Mouse (Mus musculus) heart, embryonic 16.5 days (tissue): Measurements from ENCODE around the gene Hdac7. TPM values are rescaled to one million over a fixed set of nuclear protein-coding genes. Genes with fewer than 3 reads are reported as not detected.

Experiments used
- ATAC-seq: fragments of 200-750 bp; cut with Nextera tagmentation; replicated peaks from 2 replicates; pipeline ENCODE4 v1.8.0; 2017; ENCODE audit warnings: moderate number of reproducible peaks; ENCODE audit not compliant: insufficient read depth, low FRiP score; ENCODE audit errors: extremely low read depth
- H3K27ac ChIP-seq: fragments of 300-500 bp; sonication (generic); 2 replicates; pipeline ENCODE4 v1.5.1; 2014; ENCODE audit warnings: mild to moderate bottlenecking, low read length, control low read depth, moderate library complexity
- H3K27me3 ChIP-seq: fragments of 300-500 bp; sonication (generic); 2 replicates; pipeline ENCODE4 v1.6.1; 2014; ENCODE audit warnings: low read length, mixed read lengths; ENCODE audit not compliant: control insufficient read depth, insufficient read depth
- H3K36me3 ChIP-seq: fragments of 300-500 bp; sonication (generic); 2 replicates; pipeline ENCODE4 v1.6.1; 2014; ENCODE audit not compliant: control insufficient read depth, insufficient read depth
- H3K4me1 ChIP-seq: fragments of 300-500 bp; sonication (generic); 2 replicates; pipeline ENCODE4 v1.6.1; 2014; ENCODE audit warnings: low read length, mixed read lengths; ENCODE audit not compliant: control insufficient read depth, insufficient read depth
- H3K4me2 ChIP-seq: fragments of 300-500 bp; sonication (generic); 2 replicates; pipeline ENCODE4 v1.6.1; 2014; ENCODE audit warnings: low read depth, mild to moderate bottlenecking, control low read depth, low read length
- H3K4me3 ChIP-seq: fragments of 300-500 bp; sonication (generic); 2 replicates; pipeline ENCODE4 v1.5.1; 2014; ENCODE audit warnings: mild to moderate bottlenecking, control low read depth, low read length
- H3K9ac ChIP-seq: fragments of 300-500 bp; sonication (generic); 2 replicates; pipeline ENCODE4 v1.6.1; 2014; ENCODE audit warnings: low read length, control low read depth
- H3K9me3 ChIP-seq: fragments of 300-500 bp; sonication (generic); replicated peaks from 2 replicates; pipeline ENCODE4 v1.6.1; 2016; ENCODE audit warnings: low read length; ENCODE audit not compliant: control insufficient read depth
- WGBS: fragments of 180-500 bp; shearing (Covaris S2); extraction: QIAGEN DNeasy Blood & Tissue Kit; methylation state at CpG from one replicate; pipeline ENCODE4 v1.1.7; 2014; 5-methylcytosine and 5-hydroxymethylcytosine counted together
- polyA plus RNA-seq: library from polyadenylated mRNA; unstranded; fragments of >200 nt; fragmentation: Nextera tagmentation; extraction: Ambion mirVana; gene quantifications from 2 replicates; pipeline ENCODE4 v1.2.1, GENCODE M21; 2015

Hdac7 gene
- polyA plus RNA-seq, 1 experiment from 2014 or later = 31.7 TPM

- Histone ChIP-seq H3K27me3 (no peaks in the 10 kb centered on the region), H3K4me2 (0 out of 2 replicates have a peak overlapping the region, but pooled peaks have one; percentile 2), H3K9ac (no peak overlapping the region; the same call in 1 of the 2 replicates), H3K36me3 (no peaks in the 10 kb centered on the region), H3K27ac (peak overlapping the region; percentile 69), H3K4me3 (no peak overlapping the region), H3K9me3 (no peaks in the 10 kb centered on the region), H3K4me1 (peaks cover 41% of the 10 kb centered on the region)
- no peak for ATAC-seq
- 84% methylated on average over 1 of the region's 1 CpGs for WGBS
These were observed 3.5 kb downstream of the Hdac7 start for GRCm38 (mm10) chr15:97840781-97841180.

- Histone ChIP-seq H3K4me2 (0 out of 2 replicates have a peak overlapping the region, but pooled peaks have one; percentile 2), H3K4me3 (no peak overlapping the region), H3K4me1 (peaks cover 41% of the 10 kb centered on the region), H3K27ac (peak overlapping the region; percentile 70), H3K27me3 (no peaks in the 10 kb centered on the region), H3K9ac (0 out of 2 replicates have a peak overlapping the region, but pooled peaks have one; percentile 11), H3K36me3 (no peaks in the 10 kb centered on the region), H3K9me3 (no peaks in the 10 kb centered on the region)
- 20% methylated on average over 3 of the region's 3 CpGs for WGBS
- peak; percentile 76 for ATAC-seq
These were observed 4.3 kb downstream of the Hdac7 start for GRCm38 (mm10) chr15:97839991-97840455.

GRCm38 (mm10) chr15:97839473-97839872 is 4.8 kb downstream of the Hdac7 start:
- 81% methylated on average over 4 of the region's 4 CpGs for WGBS
- peak overlapping the region; percentile 70 for H3K27ac ChIP-seq
- no peak overlapping the region for H3K4me2 ChIP-seq
- H3K4me3 ChIP-seq = no peak overlapping the region
- peaks cover 41% of the 10 kb centered on the region for H3K4me1 ChIP-seq
- no peak overlapping the region for H3K9ac ChIP-seq
- H3K36me3 ChIP-seq = no peaks in the 10 kb centered on the region
- H3K27me3 ChIP-seq = no peaks in the 10 kb centered on the region
- no peak for ATAC-seq
- H3K9me3 ChIP-seq = no peaks in the 10 kb centered on the region

GRCm38 (mm10) chr15:97839012-97839411 is 5.3 kb downstream of the Hdac7 start:
- no peak for ATAC-seq
- Histone ChIP-seq H3K27me3 (no peaks in the 10 kb centered on the region), H3K9me3 (no peaks in the 10 kb centered on the region), H3K27ac (no peak overlapping the region; the same call in 1 of the 2 replicates), H3K4me3 (no peak overlapping the region), H3K9ac (no peak overlapping the region), H3K4me1 (peaks cover 41% of the 10 kb centered on the region), H3K36me3 (no peaks in the 10 kb centered on the region), H3K4me2 (no peak overlapping the region)
- WGBS = 94% methylated on average over 2 of the region's 2 CpGs

- Histone ChIP-seq H3K27ac (peak overlapping the region; percentile 27; the same call in 1 of the 2 replicates), H3K9ac (no peak overlapping the region), H3K9me3 (no peaks in the 10 kb centered on the region), H3K36me3 (no peaks in the 10 kb centered on the region), H3K4me1 (peaks cover 42% of the 10 kb centered on the region), H3K27me3 (no peaks in the 10 kb centered on the region), H3K4me2 (no peak overlapping the region), H3K4me3 (no peak overlapping the region)
- 82% methylated on average over 4 of the region's 4 CpGs for WGBS
- ATAC-seq = no peak
These were observed 5.9 kb downstream of the Hdac7 start for GRCm38 (mm10) chr15:97838395-97838794.

DNA sequence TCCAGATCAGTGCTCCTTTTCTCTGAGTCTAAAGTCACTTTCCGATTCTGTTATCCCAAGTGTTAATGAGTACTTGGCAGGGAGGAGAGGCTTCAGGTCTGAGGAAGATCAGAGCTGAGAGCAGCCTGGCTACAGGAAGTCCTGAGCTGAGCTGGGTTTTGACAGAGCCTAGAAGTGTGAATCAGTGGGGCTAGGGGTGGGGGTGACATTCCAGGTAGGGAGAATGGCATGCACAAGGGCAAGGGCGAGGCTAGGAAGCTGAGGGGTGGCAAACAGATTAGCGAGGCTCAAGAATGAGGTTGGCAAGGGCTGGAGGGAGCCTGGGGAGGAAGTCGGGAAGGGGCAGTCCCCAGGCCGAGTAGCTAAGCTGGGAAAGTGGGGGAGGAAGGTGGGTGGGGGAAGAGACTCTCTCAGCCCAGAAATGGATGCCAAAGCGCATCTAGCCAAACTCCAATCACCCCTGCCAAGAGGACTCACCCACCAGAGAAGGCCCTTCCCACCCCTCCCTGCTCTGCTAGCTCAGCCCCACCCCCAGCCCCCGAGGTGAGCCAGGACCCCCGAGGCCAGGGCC is 6.7 kb downstream of the Hdac7 start:
- no peak overlapping the region for H3K4me3 ChIP-seq
- ATAC-seq = 0 out of 2 replicates have a peak, but pooled peaks have one; percentile 14
- H3K4me1 ChIP-seq = peaks cover 47% of the 10 kb centered on the region
- peak overlapping the region; percentile 31 for H3K9ac ChIP-seq
- WGBS = 12% methylated on average over 8 of the region's 8 CpGs
- no peaks in the 10 kb centered on the region for H3K27me3 ChIP-seq
- peak overlapping the region; percentile 27; the same call in 1 of the 2 replicates for H3K4me2 ChIP-seq
- H3K27ac ChIP-seq = peak overlapping the region; percentile 79
- no peaks in the 10 kb centered on the region for H3K9me3 ChIP-seq
- H3K36me3 ChIP-seq = no peaks in the 10 kb centered on the region

GRCm38 (mm10) chr15:97836894-97837247 is 7.4 kb downstream of the Hdac7 start:
- H3K27me3 ChIP-seq = no peaks in the 10 kb centered on the region
- H3K4me1 ChIP-seq = peaks cover 54% of the 10 kb centered on the region
- ATAC-seq = no peak
- no peak overlapping the region for H3K9ac ChIP-seq
- H3K4me3 ChIP-seq = no peak overlapping the region
- WGBS = 51% methylated on average over 8 of the region's 8 CpGs
- no peaks in the 10 kb centered on the region for H3K36me3 ChIP-seq
- H3K9me3 ChIP-seq = no peaks in the 10 kb centered on the region
- H3K4me2 ChIP-seq = no peak overlapping the region
- peak overlapping the region; percentile 79 for H3K27ac ChIP-seq

- Histone ChIP-seq H3K36me3 (no peaks in the 10 kb centered on the region), H3K27me3 (no peaks in the 10 kb centered on the region), H3K27ac (peak overlapping the region; percentile 79), H3K4me1 (peaks cover 55% of the 10 kb centered on the region), H3K9ac (no peak overlapping the region), H3K4me3 (no peak overlapping the region), H3K9me3 (no peaks in the 10 kb centered on the region), H3K4me2 (no peak overlapping the region)
- 52% methylated on average over 17 of the region's 17 CpGs for WGBS
- ATAC-seq = no peak
These were observed 8.0 kb downstream of the Hdac7 start for GRCm38 (mm10) chr15:97836153-97836893.
